Mouse (Mus musculus): ENCODE measurements around the gene Rapgef4.

GRCm38 (mm10) chr2:72238421-72238820, 257.4 kb downstream of the Rapgef4 start:
- TF ChIP-seq CTCF (IDR thresholded peaks at IDR 0.05; ENCODE audit: low read depth, low read length) (no peak), POLR2AphosphoS5 (IDR thresholded peaks at IDR 0.05; ENCODE audit: insufficient replicate concordance, low read depth, low read length) (no peak), GATA1 (IDR thresholded peaks at IDR 0.05; ENCODE audit: borderline replicate concordance, low read length) (no peak), TAL1 (conservative IDR thresholded peaks at IDR 0.05; ENCODE audit: low read depth, low read length) (no peak)
